Mouse (Mus musculus) midbrain, embryonic 16.5 days (tissue): ENCODE results near the gene Apol7e. TPM values are rescaled to one million over a fixed set of nuclear protein-coding genes. Genes with fewer than 3 reads are reported as not detected.
A peak's percentile ranks its signal among the peaks of the same experiment; 100 is the strongest.
"Not testable (repeated sequence)": the region's sequence is repeated elsewhere in the genome, so short reads cannot be mapped to it uniquely, and the experiment has no call there.

Source experiments
- ATAC-seq: fragments of 200-750 bp; cut with Nextera tagmentation; 2 replicates; pipeline ENCODE4 v1.8.0; 2017; ENCODE audit warnings: moderate TSS enrichment
- H3K27ac ChIP-seq: fragments of 300-500 bp; sonication (generic); 2 replicates; pipeline ENCODE4 v1.5.1; 2014; ENCODE audit warnings: mild to moderate bottlenecking, low read length, mixed read lengths
- H3K27me3 ChIP-seq: fragments of 300-500 bp; sonication (generic); 2 replicates; pipeline ENCODE4 v1.6.1; 2014; ENCODE audit warnings: low read depth, low read length, mixed read lengths; ENCODE audit not compliant: control insufficient read depth, insufficient read depth
- H3K36me3 ChIP-seq: fragments of 300-500 bp; sonication (generic); 2 replicates; pipeline ENCODE4 v1.6.1; 2014; ENCODE audit warnings: mild to moderate bottlenecking, low read length, moderate library complexity, mixed read lengths; ENCODE audit not compliant: control insufficient read depth, insufficient read depth
- H3K4me1 ChIP-seq: fragments of 300-500 bp; sonication (generic); 2 replicates; pipeline ENCODE4 v1.6.1; 2014; ENCODE audit warnings: mild to moderate bottlenecking, low read length, mixed read lengths; ENCODE audit not compliant: control insufficient read depth, insufficient read depth
- H3K4me2 ChIP-seq: fragments of 300-500 bp; sonication (generic); 2 replicates; pipeline ENCODE4 v1.6.1; 2014; ENCODE audit warnings: mild to moderate bottlenecking, low read length, mixed read lengths
- H3K4me3 ChIP-seq: fragments of 300-500 bp; sonication (generic); 2 replicates; pipeline ENCODE4 v1.5.1; 2014; ENCODE audit warnings: low read depth, mild to moderate bottlenecking, low read length, moderate library complexity, mixed read lengths
- H3K9ac ChIP-seq: fragments of 300-500 bp; sonication (generic); 2 replicates; pipeline ENCODE4 v1.6.1; 2014; ENCODE audit warnings: low read depth, low read length, mixed read lengths
- H3K9me3 ChIP-seq: fragments of 300-500 bp; sonication (generic); replicated peaks from 2 replicates; pipeline ENCODE4 v1.6.1; 2014; ENCODE audit warnings: mild to moderate bottlenecking, low read length, mixed read lengths; ENCODE audit not compliant: control insufficient read depth, poor library complexity, severe bottlenecking
- WGBS: fragments of 180-500 bp; shearing (Covaris S2); extraction: QIAGEN DNeasy Blood & Tissue Kit; methylation state at CpG from one replicate; pipeline ENCODE4 v1.1.7; 2014; 5-methylcytosine and 5-hydroxymethylcytosine counted together
- polyA plus RNA-seq: library from polyadenylated mRNA; unstranded; fragments of >200 nt; fragmentation: Nextera tagmentation; extraction: Ambion mirVana; gene quantifications from 2 replicates; pipeline ENCODE4 v1.2.1, GENCODE M21; 2015

The Apol7e gene
- polyA plus RNA-seq: not detected in 2 replicates

DNA sequence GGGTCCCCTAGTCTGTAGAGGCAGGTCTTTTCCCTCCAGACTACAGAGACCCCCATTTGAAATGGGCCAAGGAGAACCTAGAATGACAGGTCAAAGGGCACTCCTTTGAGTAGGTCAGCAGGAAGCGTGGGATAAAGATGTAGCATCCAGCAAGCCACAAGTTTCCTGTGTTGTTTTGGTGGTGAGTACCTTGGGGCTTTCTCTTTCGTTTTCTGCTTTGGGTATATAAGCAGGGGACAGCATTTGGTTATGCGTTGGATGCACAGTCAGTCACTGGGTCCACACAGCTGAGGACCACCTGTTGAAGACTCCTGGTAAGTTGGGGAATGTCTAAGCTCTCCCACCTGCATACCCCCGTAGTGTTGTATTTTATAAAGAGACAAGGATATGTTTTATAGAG is at the start of gene Apol7e:
Gene Apol7e, plus strand, starts transcription at position 202 of the 400 bp plus-strand sequence.
- H3K36me3 ChIP-seq, H3K4me2 ChIP-seq, H3K4me1 ChIP-seq, H3K4me3 ChIP-seq, H3K9me3 ChIP-seq, H3K27ac ChIP-seq, H3K9ac ChIP-seq, H3K27me3 ChIP-seq, ATAC-seq: not testable (repeated sequence)
- 77% methylated on average over 4 of the region's 4 CpGs for WGBS

DNA sequence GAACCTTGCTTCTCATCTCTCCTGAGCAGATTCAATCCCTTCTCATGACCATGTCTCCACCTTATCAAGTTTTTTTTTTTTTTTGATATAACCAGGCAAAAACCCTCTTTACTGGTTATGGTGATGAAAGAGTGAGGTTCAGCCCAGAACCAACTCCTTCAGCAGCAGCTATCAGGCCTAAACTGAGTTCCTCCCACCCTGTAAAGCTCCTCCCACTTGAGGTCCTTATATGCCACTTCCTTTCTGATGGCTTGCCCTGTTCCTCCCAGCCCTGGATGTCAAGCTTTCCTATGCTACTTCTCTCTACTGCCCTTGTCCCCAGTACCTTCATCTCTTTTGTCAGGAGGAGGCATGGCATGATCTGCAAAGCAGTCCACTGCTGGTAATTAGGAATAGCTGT is 47.5 kb upstream of the Apol7e start:
- not testable (repeated sequence) for H3K4me3 ChIP-seq, H3K9ac ChIP-seq, ATAC-seq

DNA sequence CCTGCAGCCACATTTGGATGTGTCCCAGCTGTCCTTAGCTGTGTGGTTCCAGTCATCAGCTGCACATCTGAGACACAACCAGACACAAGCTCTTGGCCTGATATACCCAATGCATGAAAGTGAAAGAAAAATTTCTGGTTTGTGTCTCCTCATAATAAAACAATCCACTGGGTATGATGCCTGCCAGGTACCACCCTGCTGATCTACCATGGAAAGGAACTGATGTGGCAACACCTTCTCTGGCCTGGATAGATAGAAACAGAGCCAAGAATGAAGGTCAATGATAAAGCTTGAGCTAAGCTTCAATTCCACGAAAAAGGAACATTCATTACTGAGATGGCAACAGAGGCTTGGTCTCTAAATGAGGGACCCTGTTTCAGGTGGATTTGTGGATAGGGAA is 38.9 kb upstream of the Apol7e start:
- not testable (repeated sequence) for H3K4me1 ChIP-seq, H3K36me3 ChIP-seq, H3K4me3 ChIP-seq, ATAC-seq, H3K27ac ChIP-seq, H3K27me3 ChIP-seq, H3K9me3 ChIP-seq, H3K4me2 ChIP-seq, H3K9ac ChIP-seq
- 84% methylated on average over 1 of the region's 1 CpGs for WGBS

More for the DNA sequence above, 47.5 kb upstream of the Apol7e start:
- not testable (repeated sequence) for H3K4me2 ChIP-seq, H3K27ac ChIP-seq, H3K36me3 ChIP-seq, H3K4me1 ChIP-seq, H3K9me3 ChIP-seq, H3K27me3 ChIP-seq

DNA sequence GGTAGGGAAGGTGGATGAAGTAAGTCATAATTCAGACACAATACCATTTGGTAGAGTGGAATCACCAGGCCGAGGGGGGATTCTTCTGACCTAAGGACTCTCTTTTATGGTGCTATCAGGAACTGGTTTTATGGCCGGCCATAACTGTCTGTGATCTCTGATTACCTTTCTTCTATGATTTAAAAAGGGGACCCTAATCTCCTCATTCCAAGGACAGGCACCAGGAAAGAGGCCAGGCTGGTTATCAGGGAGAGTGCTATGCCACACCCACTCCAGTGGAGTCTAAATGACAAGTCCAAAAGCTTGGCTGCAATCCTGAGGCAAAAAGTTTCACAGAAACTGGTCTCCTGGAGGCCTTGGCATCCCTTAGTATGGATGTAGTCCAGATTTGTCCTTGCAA is 36.8 kb upstream of the Apol7e start:
- H3K36me3 ChIP-seq, H3K9me3 ChIP-seq, H3K27ac ChIP-seq, ATAC-seq, H3K27me3 ChIP-seq, H3K4me2 ChIP-seq, H3K9ac ChIP-seq, H3K4me3 ChIP-seq, H3K4me1 ChIP-seq: not testable (repeated sequence)
- 87% methylated on average over 2 of the region's 2 CpGs for WGBS

- H3K4me1 ChIP-seq, H3K4me2 ChIP-seq, H3K9ac ChIP-seq, H3K27me3 ChIP-seq, ATAC-seq, H3K36me3 ChIP-seq, H3K4me3 ChIP-seq, H3K9me3 ChIP-seq, H3K27ac ChIP-seq: not testable (repeated sequence)
- WGBS: 59% methylated on average over 1 of the region's 1 CpGs
Measured at GRCm38 (mm10) chr15:77674081-77674480, 24.6 kb upstream of the Apol7e start.

DNA sequence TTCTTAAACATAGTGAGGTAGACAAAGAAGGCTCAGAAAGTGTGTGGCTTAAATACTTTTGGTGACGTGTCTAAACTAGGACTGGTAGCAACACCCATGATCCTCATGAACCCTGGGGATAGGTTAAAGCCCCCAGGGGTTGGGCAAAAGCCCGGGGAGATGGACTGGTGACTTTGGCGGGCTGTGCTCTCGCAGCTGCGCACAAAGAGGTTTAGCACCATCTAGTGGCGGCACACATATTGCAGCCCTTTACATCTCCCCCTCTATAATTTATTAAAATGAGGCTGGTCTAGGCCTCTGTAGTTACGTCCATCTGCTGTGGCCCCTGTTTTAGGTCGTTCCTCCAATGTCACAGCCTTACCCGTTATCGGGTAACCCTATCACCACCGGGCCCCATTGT is 14.7 kb upstream of the Apol7e start:
- not testable (repeated sequence) for H3K4me1 ChIP-seq, H3K27me3 ChIP-seq, H3K4me2 ChIP-seq, ATAC-seq, H3K9ac ChIP-seq, H3K4me3 ChIP-seq, H3K36me3 ChIP-seq, H3K9me3 ChIP-seq, H3K27ac ChIP-seq
- 17% methylated on average over 9 of the region's 11 CpGs for WGBS

DNA sequence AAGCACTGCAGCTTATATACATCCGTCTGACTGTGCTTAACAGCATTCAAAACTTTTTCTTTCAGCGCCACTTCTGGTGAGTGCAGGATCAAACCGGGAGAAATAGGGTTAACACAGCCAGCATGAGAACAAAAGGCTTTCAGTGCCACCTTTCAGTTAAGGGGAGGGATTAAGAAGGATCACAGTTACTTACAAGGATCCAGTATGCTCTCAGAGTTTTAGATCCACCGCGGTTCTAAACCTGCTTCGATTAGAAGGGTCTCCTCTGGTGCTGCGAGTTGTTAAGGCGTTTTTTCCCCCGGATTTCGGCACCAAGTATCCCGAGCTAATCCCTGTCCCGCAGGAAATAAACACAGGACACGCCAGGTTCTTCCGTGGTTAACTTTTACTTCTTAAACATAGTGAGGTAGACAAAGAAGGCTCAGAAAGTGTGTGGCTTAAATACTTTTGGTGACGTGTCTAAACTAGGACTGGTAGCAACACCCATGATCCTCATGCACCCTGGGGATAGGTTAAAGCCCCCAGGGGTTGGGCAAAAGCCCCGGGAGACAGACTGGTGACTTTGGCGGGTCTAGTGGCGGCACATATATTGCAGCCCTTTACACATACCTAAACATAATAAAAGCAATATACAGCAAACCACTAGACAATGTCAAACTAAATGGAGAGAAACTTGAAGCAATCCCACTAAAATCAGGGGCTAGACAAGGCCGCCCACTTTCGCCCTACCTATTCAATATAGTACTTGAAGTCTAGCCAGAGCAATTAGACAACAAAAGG is 6.9 kb upstream of the Apol7e start:
- not testable (repeated sequence) for H3K36me3 ChIP-seq, H3K9ac ChIP-seq, H3K27me3 ChIP-seq, H3K27ac ChIP-seq, H3K9me3 ChIP-seq, H3K4me1 ChIP-seq, ATAC-seq
- Histone ChIP-seq H3K4me2 (peak overlapping the region; percentile 45), H3K4me3 (peak overlapping the region; percentile 11; the same call in 1 of the 2 replicates)
- 7% methylated on average over 19 of the region's 20 CpGs for WGBS

- H3K27ac ChIP-seq, H3K4me1 ChIP-seq, H3K9ac ChIP-seq, H3K4me3 ChIP-seq, ATAC-seq, H3K9me3 ChIP-seq, H3K4me2 ChIP-seq, H3K27me3 ChIP-seq, H3K36me3 ChIP-seq: not testable (repeated sequence)
- 49% methylated on average over 11 of the region's 15 CpGs for WGBS
Measured at GRCm38 (mm10) chr15:77694687-77695295, 3.9 kb upstream of the Apol7e start.

GRCm38 (mm10) chr15:77705306-77705705 is 6.6 kb downstream of the Apol7e start:
- 93% methylated on average over 3 of the region's 3 CpGs for WGBS
- not testable (repeated sequence) for H3K27me3 ChIP-seq, H3K4me3 ChIP-seq, H3K9ac ChIP-seq, H3K36me3 ChIP-seq, H3K4me2 ChIP-seq, ATAC-seq, H3K27ac ChIP-seq, H3K4me1 ChIP-seq, H3K9me3 ChIP-seq
